Mouse (Mus musculus) CD4-positive naive resting alpha-beta T cell, adult 57 days (primary cell): ENCODE data around the gene Col19a1. TPM values are rescaled to one million over a fixed set of nuclear protein-coding genes. Genes with fewer than 3 reads are reported as not detected.

Experiments used
- total RNA-seq: library from RNA; stranded (reverse); gene quantifications from one replicate; pipeline ENCODE4 v1.2.4, GENCODE M21; 2023

Col19a1 gene
- total RNA-seq = not detected

DNA sequence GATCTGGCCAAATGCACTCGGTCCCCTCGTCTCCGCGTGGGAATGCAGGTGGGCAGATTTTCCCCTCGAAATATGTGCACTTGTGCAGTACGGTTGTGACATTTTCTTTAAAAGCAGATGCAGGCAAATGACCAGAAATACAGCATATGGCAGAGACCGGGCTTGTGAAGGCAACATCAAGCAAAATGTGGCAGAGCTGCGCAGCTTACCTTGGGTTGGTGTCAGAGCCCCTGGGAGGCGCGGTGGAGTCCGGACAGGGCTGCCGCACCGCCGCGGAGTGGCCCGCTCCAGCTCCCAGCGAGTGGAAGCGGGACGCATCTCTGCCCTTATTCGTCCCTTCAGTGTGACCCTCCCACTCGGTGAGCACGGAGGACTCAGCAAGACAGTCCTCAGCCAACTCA is at the start of gene Col19a1:
Gene Col19a1, minus strand, starts transcription at position 332 of the 401 bp plus-strand sequence.

Other genes starting within 250 kb of the Col19a1 start
- 47.7 TPM for gene Lmbrd1, start 91.2 kb upstream of the Col19a1 start, total RNA-seq